Mouse (Mus musculus): ENCODE measurements at regions not wholly inside any gene's neighbourhood (a gene's known extent, or its start where the extent isn't known, plus 50 kb on each side); places are given as distances from the start of the nearest gene placed in this dataset.
"Not testable (repeated sequence)": the region's sequence is repeated elsewhere in the genome, so short reads cannot be mapped to it uniquely, and the experiment has no call there.

DNA sequence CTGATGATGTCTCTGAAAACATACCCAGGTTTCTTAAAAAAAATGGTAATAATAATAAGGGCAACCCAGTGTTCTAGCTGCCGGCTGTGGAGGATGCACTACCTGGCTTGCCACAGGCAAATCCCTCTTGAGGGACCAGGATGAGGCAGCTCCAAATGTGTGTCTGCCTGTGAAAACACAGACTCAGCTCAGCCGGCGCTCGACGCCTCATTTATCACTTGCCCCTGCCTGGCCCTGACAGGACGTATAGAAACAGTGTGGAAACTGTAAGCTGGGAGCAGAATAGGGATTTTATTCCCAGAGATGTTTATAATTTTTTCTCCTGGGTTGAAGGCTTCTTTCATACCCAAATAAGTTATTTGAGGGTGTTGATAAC is 167.2 kb upstream of the Sulf2 start:
- DNase-seq: no peak

DNA sequence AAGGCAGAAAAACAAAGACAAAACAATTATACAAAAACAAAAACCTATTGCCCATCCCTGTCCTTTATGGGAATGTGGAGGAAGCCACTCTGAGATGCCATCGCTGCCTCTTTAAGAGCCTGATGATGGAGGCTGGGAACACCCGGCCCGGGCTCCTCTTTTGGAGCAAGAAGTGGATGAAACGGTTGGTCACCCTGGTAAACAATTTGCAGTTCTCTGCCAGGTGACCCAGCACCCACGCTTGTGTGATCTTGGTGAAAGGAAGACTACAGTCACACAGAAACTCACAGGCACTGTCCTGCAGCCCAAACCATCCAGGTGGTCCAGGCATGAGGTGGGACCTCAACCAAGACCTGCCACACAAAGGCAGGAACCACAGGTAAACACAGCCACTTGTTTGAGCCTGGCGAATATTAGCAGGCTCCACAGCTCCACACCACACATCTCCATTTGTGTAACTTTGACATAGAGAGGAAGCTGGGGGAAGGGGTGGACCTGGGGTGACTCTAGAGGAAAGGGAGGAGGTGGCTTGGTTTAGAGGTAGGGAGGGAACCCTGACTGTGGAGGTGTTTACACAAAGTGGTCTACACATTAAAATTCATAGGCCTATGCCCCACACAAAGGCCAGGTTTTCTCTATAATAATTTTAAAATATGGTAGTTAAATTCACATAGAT is 166.7 kb upstream of the Sulf2 start:
- no peak for DNase-seq

GRCm38 (mm10) chr2:166316409-166316916 is 161.0 kb upstream of the Sulf2 start:
- DNase-seq: no peak

DNA sequence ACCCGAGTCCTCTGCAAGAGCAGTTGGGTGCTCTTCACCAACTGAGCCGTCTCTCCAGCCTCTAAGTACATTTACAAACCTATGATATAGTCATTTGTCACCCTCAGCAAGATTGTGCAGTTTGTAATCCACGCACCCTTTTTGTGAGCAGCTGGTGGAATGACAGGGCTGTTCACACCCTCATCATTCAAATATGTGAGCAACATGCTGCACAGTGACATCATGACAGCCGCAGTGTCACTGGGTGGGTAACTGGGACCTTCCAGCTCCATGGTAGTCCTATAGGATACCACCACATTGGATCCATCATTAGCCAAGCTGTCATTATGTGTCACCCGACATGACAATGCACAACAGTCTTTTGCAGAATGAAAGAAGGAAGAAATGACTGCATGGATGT is 155.0 kb upstream of the Sulf2 start:
- no peak for DNase-seq

GRCm38 (mm10) chr2:166309882-166310281 is 154.4 kb upstream of the Sulf2 start:
- no peak for DNase-seq

GRCm38 (mm10) chr2:166307551-166307950 is 152.1 kb upstream of the Sulf2 start:
- no peak for DNase-seq

- no peak for DNase-seq
Observed at GRCm38 (mm10) chr2:166305044-166306002, 149.9 kb upstream of the Sulf2 start.

DNA sequence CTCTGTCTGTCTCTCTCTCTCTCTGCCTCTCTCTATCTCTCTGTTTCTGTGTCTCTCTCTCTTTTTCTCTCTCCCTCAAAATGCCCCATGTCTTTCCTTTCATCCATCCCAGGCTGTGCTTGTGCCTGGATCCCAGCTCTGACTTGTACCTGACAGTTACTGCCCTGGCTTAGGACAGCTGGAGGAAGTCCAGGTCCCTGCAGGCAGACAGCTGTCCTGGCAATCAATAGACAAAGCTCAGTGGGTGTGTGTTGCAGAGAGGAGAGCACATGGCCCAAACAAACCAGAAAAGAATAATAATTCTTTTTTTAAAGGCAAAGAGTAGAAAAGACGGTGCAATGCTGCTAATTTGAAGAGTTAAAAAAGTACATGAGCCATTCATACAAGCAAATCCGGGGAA is 148.4 kb upstream of the Sulf2 start:
- no peak for DNase-seq

GRCm38 (mm10) chr2:166301161-166301560 is 145.7 kb upstream of the Sulf2 start:
- DNase-seq: peak; percentile 69 to 84

- DNase-seq: no peak
Observed at GRCm38 (mm10) chr2:166294672-166295071, 139.2 kb upstream of the Sulf2 start.

DNA sequence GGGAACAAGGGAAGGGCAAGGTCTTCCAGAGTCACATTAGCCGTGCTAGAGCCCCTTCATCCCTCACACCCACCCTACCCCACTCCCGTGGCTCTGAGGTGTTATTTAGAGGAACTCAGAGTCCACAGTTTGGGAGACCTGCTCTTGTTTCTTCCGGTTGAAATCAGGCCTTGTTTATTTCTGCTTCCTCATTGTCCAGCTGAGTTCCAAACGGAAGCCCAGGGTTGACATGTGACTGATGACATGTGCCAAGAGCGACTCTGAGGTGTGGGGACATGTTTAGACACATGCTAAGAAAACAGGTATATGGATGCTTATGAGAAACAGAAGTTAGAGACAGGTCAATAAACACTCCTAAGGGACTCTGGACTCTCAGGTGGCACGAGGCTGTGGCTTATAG is 137.5 kb upstream of the Sulf2 start:
- DNase-seq: peak in 1 of 2 experiments; percentile 10

DNA sequence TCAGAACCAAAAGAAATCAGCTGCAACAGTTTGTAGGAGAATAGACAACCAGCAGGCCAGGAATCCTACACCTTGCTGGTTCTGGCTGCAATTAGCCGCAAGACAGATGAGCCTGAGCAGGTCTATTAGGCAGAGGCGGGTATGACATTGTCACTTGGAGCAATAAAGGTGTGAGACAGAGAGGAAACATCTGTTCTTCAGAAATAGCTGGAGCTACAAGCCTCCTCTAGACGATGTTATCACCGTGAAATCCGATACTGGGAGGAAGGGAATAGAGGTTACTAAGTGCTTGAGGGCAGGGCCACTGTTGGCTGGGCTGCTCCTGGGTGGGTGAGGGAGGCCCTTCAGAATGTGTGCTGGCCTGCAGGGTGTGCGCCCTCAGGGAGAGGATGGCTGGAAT is 135.8 kb upstream of the Sulf2 start:
- DNase-seq: peak in 1 of 2 experiments; percentile 29

GRCm38 (mm10) chr2:166290826-166291225 is 135.4 kb upstream of the Sulf2 start:
- no peak for DNase-seq

DNA sequence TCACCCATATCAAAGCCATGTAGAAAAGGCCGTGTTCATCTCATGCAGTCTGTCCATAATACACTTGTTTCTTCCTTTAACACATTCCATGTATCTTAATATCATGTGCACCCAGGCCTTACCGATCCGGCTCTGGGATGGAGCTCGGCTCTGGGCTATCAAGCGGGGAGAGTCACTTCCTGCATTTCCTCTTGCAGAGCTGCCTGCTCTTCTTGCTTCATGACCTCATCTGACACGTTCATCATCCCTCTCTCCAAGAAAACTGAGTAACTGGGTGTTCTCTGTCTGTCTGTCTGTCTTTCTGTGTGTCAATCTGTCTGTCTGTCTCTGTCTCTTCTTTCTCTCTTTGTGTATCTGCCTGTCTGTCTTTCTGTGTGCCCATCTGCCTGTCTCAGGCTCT is 133.7 kb upstream of the Sulf2 start:
- DNase-seq: no peak

DNA sequence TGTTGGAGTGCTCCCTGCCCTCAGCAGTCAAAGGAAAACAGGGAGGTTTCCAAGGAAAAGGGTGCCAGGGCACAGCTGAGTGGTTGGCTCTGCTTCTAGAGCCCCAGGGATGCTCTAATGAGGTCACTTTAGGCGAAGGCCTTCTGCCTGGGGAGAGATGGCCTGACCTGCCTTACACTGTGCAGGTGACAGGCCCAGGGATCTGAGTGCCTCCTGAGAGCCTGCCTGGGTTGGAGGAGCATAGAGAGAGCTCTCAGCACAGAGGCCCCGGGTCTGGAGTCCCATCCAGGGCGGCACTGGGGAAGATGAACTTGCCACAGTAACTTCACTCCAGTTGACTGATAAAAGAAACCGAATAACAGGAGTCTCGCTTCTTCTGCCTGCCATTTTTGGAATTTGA is 125.7 kb upstream of the Sulf2 start:
- DNase-seq: not testable (repeated sequence)

DNA sequence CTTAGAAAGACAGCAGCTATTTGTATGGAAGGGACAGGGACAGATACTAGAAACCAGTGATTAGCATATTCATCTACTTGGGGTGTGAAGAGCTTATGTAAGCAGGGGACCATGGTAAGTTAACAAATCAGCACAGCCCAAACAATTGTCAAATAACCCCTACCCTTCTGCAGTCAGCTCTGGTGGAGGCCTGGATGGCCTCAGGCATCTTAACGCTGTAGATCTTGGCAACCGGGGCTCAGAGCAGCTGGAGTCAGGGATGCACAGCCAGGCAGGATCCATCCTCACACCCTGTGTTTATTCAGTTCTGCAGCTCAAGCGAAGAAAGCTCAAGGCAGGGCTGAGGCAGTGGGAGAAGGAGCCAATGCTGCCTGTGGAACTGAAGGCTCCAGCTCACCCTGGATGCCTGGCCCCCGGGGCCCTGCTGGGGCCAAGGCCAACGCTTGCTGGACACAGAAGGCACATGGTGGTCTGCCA is 125.2 kb upstream of the Sulf2 start:
- DNase-seq: peak; percentile 45 to 56

GRCm38 (mm10) chr2:166279676-166280075 is 124.2 kb upstream of the Sulf2 start:
- DNase-seq: no peak

- DNase-seq: no peak
Observed at GRCm38 (mm10) chr2:166275398-166275797, 119.9 kb upstream of the Sulf2 start.

DNA sequence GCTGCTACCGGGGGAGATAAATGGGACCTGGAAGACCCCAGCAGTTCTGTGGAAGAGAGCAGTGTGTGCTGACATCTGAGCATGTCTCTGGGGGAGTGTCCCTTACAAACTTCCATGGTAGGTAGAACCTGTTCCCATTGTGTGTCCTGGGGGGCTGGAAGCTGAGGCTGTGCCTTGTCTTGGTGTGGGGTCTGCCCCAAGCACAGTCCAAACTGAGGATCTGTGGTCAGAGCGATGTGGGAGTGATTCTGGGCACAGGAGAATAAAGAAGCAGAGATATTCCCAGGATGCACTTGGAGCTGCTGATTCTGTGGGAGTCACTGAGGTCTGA is 118.5 kb upstream of the Sulf2 start:
- DNase-seq: no peak

DNA sequence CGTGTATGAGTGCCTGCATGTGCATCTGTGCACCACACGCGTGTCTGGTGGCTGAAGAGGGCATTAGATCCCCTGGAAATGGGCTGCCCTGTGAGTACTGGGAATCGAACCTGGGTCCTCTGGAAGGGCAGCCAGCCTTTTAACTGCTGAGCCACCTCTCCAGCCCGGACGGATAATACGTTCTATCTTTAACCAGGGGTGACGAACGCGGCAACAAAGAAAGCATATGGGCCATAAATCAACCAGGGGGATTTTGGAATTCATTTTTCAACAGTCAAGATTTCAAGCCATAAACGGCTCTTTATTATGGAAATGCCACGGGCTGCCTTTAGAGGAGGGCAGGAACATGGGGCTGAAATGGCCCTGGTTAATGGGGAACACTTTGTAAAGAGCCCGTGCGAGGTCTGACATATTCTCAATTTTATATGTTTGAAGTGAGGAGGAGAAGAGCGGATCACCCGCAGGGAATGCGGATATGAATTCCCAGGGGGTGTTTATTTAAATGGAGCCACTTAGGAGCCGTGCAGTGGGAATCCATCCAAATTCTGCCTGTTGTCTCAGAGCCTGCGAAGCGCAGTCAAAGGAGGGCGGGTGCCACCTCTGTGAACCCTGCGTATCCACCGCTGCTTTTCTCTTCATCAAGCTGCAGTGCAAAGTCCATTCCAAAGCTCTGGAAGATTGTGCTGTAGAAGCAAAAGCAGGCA is 118.0 kb upstream of the Sulf2 start:
- no peak for DNase-seq

- DNase-seq: no peak
Observed at GRCm38 (mm10) chr2:166272841-166273240, 117.4 kb upstream of the Sulf2 start.

DNA sequence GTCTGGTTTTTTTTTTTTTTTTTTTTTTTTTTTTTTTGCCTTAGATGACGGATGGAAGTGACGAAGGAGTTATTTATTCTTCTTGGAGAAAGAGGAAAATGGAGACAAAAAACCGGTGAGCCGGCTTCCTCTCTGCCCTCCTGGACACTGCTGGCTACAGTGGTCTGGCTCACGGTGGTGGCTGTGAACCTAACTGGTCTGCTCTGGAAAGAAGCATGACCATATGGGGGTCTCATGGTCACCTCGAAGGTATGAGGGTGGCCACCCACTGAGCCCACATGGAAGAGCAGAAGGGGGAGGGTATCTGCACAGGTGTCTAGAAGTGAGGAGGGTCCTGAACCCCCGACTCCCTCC is 116.7 kb upstream of the Sulf2 start:
- DNase-seq: no peak

All from heart, adult 18-20 months (tissue).